Mouse (Mus musculus): ENCODE measurements at regions not wholly inside any gene's neighbourhood (a gene's known extent, or its start where the extent isn't known, plus 50 kb on each side); places are given as distances from the start of the nearest gene placed in this dataset.

DNA sequence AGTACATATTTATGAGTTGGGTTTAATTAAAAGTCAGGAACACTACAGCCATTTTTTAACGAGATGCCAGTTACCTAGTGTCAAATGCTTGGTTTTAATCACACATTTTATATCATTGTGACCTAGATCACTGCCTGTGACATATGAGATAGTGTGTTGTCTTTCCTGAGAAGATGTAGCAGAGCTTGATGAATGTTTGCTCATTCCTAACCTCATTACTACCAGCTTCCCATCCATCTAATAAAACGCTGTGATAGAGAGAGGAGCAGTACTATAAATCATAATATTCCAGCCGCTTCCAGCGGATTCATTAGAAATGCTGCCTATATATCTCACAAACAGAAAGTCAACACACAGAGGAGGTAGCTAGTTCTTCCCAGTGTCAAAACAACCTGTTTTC, 163.6 kb downstream of the Aldoart1 start:
- no peak for TF ChIP-seq CTCF (IDR thresholded peaks at IDR 0.05; ENCODE audit: control insufficient read depth, insufficient read depth, insufficient replicate concordance, low read depth, low read length)
- TF ChIP-seq POLR2A (IDR thresholded peaks at IDR 0.05; ENCODE audit: control insufficient read depth, low read depth, low read length) = no peak

DNA sequence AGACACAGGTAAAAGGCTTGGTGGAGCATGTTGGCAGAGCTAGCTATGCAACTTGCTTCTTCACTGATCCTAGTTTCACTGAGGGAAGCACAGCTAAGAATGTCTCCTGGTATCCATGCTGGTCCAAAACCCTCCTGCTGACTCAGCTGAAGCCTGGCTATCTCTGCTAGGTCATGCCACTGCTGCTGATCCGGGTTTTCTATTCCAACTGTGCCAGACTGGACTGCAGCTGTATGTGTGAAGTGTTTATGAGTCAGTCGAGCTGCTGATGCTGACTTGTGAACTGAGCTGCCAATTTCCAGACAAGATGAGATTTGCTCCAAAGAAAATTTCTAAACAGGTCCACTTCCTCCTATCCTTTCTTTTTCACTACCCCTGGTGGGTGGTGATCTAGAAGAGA, 178.4 kb downstream of the Aldoart1 start:
- no peak for TF ChIP-seq CTCF (IDR thresholded peaks at IDR 0.05; ENCODE audit: control insufficient read depth, insufficient read depth, insufficient replicate concordance, low read depth, low read length)
- no peak for TF ChIP-seq POLR2A (IDR thresholded peaks at IDR 0.05; ENCODE audit: control insufficient read depth, low read depth, low read length)
- Histone ChIP-seq H3K27me3 (ENCODE audit: control insufficient read depth, insufficient read depth, low read length) (no peaks in the 10 kb centered on the region), H3K27ac (ENCODE audit: control insufficient read depth, insufficient read depth, low read depth, low read length) (no peak overlapping the region), H3K4me1 (ENCODE audit: control insufficient read depth, insufficient read depth, low read length) (no peaks in the 10 kb centered on the region), H3K4me3 (ENCODE audit: control insufficient read depth, low read depth, low read length) (no peak overlapping the region), H3K36me3 (ENCODE audit: control insufficient read depth, insufficient read depth, low read length) (no peaks in the 10 kb centered on the region)

More for the DNA sequence above, 163.6 kb downstream of the Aldoart1 start:
- Histone ChIP-seq H3K27me3 (ENCODE audit: control insufficient read depth, insufficient read depth, low read length) (no peaks in the 10 kb centered on the region), H3K4me1 (ENCODE audit: control insufficient read depth, insufficient read depth, low read length) (no peaks in the 10 kb centered on the region), H3K27ac (ENCODE audit: control insufficient read depth, insufficient read depth, low read depth, low read length) (no peak overlapping the region), H3K36me3 (ENCODE audit: control insufficient read depth, insufficient read depth, low read length) (no peaks in the 10 kb centered on the region), H3K4me3 (ENCODE audit: control insufficient read depth, low read depth, low read length) (no peak overlapping the region)

DNA sequence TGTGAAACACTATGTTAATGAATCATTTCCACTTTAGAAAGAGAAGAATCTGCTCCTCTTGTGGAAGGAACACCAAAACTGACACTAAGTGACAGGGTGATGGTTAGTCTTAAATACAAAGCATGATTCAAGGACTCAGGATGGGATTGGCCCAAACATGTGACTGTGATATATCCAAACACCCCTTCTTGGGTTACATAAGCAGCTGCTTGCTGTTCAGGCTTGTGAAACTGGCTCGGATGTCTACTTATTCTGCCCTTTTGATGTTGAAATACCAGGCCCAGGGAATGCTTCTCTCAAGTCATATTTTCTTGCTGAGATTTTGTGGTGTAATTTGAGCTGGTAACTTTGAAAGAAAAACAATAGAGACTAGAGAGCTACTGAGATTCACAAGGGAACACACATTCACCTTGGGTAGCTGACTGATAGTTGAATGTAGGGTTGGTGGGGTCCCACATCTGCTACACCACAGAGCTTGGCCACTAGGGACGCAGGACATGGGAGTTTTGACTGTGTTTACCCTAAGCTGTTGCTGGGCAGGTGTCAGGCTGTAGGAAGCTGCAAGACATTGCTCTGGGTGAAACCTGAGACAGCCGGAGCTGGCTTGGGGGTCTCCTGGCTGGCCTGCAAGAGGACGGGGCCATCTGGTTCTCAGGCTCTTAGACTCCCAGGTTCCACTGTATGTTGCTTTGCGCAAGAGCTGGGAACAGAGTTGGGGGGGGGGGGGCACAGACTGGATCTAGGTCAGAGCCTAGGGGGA, 180.6 kb downstream of the Aldoart1 start:
- Histone ChIP-seq H3K27ac (ENCODE audit: control insufficient read depth, insufficient read depth, low read depth, low read length) (no peak overlapping the region), H3K36me3 (ENCODE audit: control insufficient read depth, insufficient read depth, low read length) (no peaks in the 10 kb centered on the region), H3K4me1 (ENCODE audit: control insufficient read depth, insufficient read depth, low read length) (no peaks in the 10 kb centered on the region), H3K4me3 (ENCODE audit: control insufficient read depth, low read depth, low read length) (no peak overlapping the region), H3K27me3 (ENCODE audit: control insufficient read depth, insufficient read depth, low read length) (no peaks in the 10 kb centered on the region)
- TF ChIP-seq POLR2A (IDR thresholded peaks at IDR 0.05; ENCODE audit: control insufficient read depth, low read depth, low read length) = no peak
- TF ChIP-seq CTCF (IDR thresholded peaks at IDR 0.05; ENCODE audit: control insufficient read depth, insufficient read depth, insufficient replicate concordance, low read depth, low read length) = no peak

DNA sequence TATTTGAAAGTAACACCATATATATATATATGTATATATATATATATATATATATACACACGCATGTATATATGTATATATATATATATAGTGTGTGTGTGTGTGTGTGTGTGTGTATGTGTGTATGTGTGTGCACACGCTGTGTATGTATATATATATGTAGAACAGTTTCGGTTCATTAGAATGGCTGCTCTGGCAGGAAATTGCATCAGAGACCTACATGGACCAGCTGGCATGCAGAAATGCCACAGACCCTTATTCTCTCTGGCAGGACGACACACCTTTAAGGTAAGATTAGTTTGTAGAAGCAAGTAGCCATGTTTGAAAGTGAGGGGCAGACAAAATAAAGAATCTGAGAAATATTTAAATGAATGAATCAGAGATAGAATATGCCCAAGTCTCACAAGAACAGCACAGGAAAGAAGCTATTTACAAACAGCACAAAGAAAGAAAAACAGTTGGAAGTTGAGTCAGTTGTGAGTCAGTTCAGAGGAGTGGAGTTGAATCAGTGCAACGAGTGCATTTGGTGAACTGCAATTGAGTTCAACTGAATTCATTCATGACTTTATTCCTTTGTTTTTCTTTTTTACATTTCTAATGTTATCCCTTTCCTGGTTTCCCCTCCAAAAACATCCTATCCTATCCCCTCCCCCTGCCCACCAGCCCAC, 182.5 kb downstream of the Aldoart1 start:
- Histone ChIP-seq H3K27ac (ENCODE audit: control insufficient read depth, insufficient read depth, low read depth, low read length) (no peak overlapping the region), H3K4me1 (ENCODE audit: control insufficient read depth, insufficient read depth, low read length) (no peaks in the 10 kb centered on the region), H3K36me3 (ENCODE audit: control insufficient read depth, insufficient read depth, low read length) (no peaks in the 10 kb centered on the region), H3K27me3 (ENCODE audit: control insufficient read depth, insufficient read depth, low read length) (no peaks in the 10 kb centered on the region), H3K4me3 (ENCODE audit: control insufficient read depth, low read depth, low read length) (no peak overlapping the region)
- no peak for TF ChIP-seq POLR2A (IDR thresholded peaks at IDR 0.05; ENCODE audit: control insufficient read depth, low read depth, low read length)
- no peak for TF ChIP-seq CTCF (IDR thresholded peaks at IDR 0.05; ENCODE audit: control insufficient read depth, insufficient read depth, insufficient replicate concordance, low read depth, low read length)

DNA sequence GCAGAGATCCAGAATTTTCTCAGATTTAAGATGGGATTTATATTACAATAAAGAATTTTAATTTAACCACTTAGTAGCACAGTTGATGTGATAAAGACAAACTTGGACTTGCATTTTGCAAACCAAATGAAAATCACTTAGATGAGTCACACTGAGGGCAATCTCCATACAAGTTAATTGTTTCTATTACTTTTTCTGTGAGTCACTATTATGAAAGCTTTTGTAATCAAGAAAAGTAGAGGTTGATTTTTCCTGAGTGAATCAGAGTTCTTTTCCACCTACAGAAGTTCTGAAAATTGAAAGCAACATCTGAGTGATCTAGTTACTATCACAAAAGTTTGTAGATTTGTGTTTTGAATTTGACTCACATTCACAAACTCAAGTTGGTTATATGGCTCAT, 188.1 kb downstream of the Aldoart1 start:
- Histone ChIP-seq H3K4me3 (ENCODE audit: control insufficient read depth, low read depth, low read length) (no peak overlapping the region), H3K4me1 (ENCODE audit: control insufficient read depth, insufficient read depth, low read length) (no peaks in the 10 kb centered on the region), H3K27ac (ENCODE audit: control insufficient read depth, insufficient read depth, low read depth, low read length) (no peak overlapping the region), H3K27me3 (ENCODE audit: control insufficient read depth, insufficient read depth, low read length) (no peaks in the 10 kb centered on the region), H3K36me3 (ENCODE audit: control insufficient read depth, insufficient read depth, low read length) (no peaks in the 10 kb centered on the region)
- TF ChIP-seq POLR2A (IDR thresholded peaks at IDR 0.05; ENCODE audit: control insufficient read depth, low read depth, low read length) (no peak), CTCF (IDR thresholded peaks at IDR 0.05; ENCODE audit: control insufficient read depth, insufficient read depth, insufficient replicate concordance, low read depth, low read length) (no peak)

DNA sequence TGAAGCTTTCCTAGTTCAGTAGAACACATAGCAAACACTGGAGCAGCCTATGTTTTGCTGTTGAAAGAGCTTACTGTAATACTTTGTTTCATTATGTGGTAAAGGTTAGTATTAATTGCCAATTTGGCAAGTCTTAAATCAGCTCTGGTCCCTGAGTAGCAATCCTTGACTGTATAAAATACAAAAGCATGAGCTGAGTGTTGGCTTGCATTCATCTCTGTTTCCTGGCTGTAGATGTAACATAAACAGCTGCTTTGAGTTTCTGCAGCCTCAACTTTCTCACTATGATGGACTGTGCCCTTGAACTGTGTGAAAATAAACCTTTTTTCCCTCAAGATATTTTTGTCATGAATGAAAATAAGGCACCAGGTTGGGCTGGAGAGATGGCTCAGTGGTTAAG, 190.0 kb downstream of the Aldoart1 start:
- Histone ChIP-seq H3K36me3 (ENCODE audit: control insufficient read depth, insufficient read depth, low read length) (no peaks in the 10 kb centered on the region), H3K4me3 (ENCODE audit: control insufficient read depth, low read depth, low read length) (no peak overlapping the region), H3K27ac (ENCODE audit: control insufficient read depth, insufficient read depth, low read depth, low read length) (no peak overlapping the region), H3K27me3 (ENCODE audit: control insufficient read depth, insufficient read depth, low read length) (no peaks in the 10 kb centered on the region), H3K4me1 (ENCODE audit: control insufficient read depth, insufficient read depth, low read length) (no peaks in the 10 kb centered on the region)
- no peak for TF ChIP-seq CTCF (IDR thresholded peaks at IDR 0.05; ENCODE audit: control insufficient read depth, insufficient read depth, insufficient replicate concordance, low read depth, low read length)
- TF ChIP-seq POLR2A (IDR thresholded peaks at IDR 0.05; ENCODE audit: control insufficient read depth, low read depth, low read length) = no peak

DNA sequence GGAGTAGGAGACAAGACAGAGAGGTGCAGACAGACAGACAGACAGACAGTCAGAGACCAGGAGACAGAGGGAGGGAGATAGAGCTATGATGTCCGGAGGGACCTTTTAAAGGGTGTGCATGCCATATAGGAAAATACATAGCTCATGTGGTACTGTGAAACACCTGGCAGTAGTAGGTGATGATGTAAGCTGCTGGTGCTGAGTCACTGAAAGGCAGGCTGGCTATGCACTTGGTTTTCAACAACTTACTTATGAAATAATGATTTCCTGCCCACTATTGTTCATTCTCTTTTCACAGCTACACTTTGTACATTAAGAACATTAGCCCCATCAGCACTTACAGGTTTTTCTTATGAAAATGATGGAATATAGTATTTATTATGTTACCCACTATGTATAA, 196.2 kb downstream of the Aldoart1 start:
- no peak overlapping the region for H3K4me3 ChIP-seq (ENCODE audit: control insufficient read depth, low read depth, low read length)
- no peaks in the 10 kb centered on the region for H3K27me3 ChIP-seq (ENCODE audit: control insufficient read depth, insufficient read depth, low read length)
- no peak overlapping the region for H3K27ac ChIP-seq (ENCODE audit: control insufficient read depth, insufficient read depth, low read depth, low read length)
- TF ChIP-seq CTCF (IDR thresholded peaks at IDR 0.05; ENCODE audit: control insufficient read depth, insufficient read depth, insufficient replicate concordance, low read depth, low read length) (no peak), POLR2A (IDR thresholded peaks at IDR 0.05; ENCODE audit: control insufficient read depth, low read depth, low read length) (no peak)
- H3K4me1 ChIP-seq (ENCODE audit: control insufficient read depth, insufficient read depth, low read length) = no peaks in the 10 kb centered on the region
- no peaks in the 10 kb centered on the region for H3K36me3 ChIP-seq (ENCODE audit: control insufficient read depth, insufficient read depth, low read length)

Data from testis, adult 2 months (tissue).